Mouse (Mus musculus) heart, adult 2 months (tissue): Measurements from ENCODE around the gene Galt.

ENCODE experiments used
- CTCF ChIP-seq: fragments of 200-600 bp; IDR thresholded peaks from 2 replicates; pipeline ENCODE4 v1.8.1; 2022; ENCODE audit warnings: antibody characterized with exemption, mild to moderate bottlenecking, moderate library complexity
- EP300 ChIP-seq: fragments of 200-500 bp; IDR thresholded peaks from 2 replicates; pipeline ENCODE4 v1.6.1; 2011; ENCODE audit warnings: low read depth, low read length, control low read depth; ENCODE audit not compliant: insufficient read depth

DNA sequence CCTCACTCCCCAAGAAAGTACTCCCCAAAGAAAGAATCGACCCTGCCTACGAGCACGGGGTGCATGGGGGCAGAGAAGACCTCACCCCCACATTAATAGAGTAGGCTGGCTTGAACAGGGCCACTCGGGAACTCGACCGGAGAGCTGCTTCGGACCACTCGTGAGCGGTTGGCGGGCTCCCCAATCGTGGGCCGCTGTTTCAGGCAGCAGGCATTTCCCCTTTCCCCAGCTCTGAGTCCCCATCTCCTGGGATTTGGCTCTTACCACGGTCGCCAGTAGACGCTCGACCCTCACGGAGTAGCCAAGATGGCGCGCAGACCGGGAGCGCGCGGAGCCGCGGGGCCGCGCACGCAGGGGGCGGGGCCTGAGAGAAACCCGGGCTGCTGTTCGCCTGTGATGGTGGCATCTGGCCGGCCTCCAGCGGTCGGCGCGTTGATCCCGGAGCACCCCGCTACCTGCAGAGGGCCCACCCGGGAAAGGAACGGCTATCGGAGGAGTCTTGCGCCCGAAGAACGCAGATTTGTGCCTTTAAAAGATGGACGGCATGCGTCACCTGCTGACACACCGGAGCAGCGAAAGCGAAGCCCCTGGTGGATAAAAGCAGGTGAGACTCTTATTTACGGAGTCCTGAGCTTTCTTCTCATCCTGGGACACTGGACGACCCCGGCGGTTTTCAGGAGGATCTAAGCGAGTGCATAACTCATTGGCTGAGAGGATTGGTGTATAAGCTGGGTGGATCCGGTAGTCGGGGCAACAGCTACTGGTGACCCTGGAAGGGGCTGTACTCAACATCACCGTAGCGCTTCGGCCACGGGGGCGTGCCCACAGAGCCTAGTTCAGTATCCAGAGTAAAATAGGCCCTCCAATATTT lies 41.6 kb upstream of the Galt start, which contains the start of gene Rpp25l:
- TF ChIP-seq EP300, result no peak
- peak; percentile 49 for TF ChIP-seq CTCF
